Mouse (Mus musculus) bone marrow macrophage, adult 2 months (primary cell): ENCODE results near the gene Glrx3.

ENCODE experiments used
- CTCF ChIP-seq: IDR thresholded peaks from 2 replicates; pipeline ENCODE4 v1.5.1; 2012; ENCODE audit warnings: low read depth, mild to moderate bottlenecking, low read length, moderate library complexity
- POLR2A ChIP-seq: IDR thresholded peaks from 2 replicates; pipeline ENCODE4 v1.6.1; 2012; ENCODE audit warnings: mild to moderate bottlenecking, low read depth, low read length, borderline replicate concordance

GRCm38 (mm10) chr7:137407428-137408058 lies 29.9 kb upstream of the Glrx3 start:
- TF ChIP-seq CTCF (no peak), POLR2A (no peak)
